Mouse (Mus musculus): ENCODE data around the gene Eif4a2. TPM values are rescaled to one million over a fixed set of nuclear protein-coding genes. Genes with fewer than 3 reads are reported as not detected.
"Not testable (repeated sequence)": the region's sequence is repeated elsewhere in the genome, so short reads cannot be mapped to it uniquely, and the experiment has no call there.

The Eif4a2 gene
- 315 and 322 TPM in 2 replicates for polyA plus RNA-seq (2015; fragmentation: Nextera tagmentation; extraction: Ambion mirVana)

- peak within 1 kb of the TSS; percentile 97 for H3K4me2 ChIP-seq
- peak within 1 kb of the TSS; percentile 99 for H3K27ac ChIP-seq
- peak within 1 kb of the TSS; percentile 99 for H3K4me3 ChIP-seq
- peak within 1 kb of the TSS; percentile 100 for H3K9ac ChIP-seq
- peaks cover 13% of the 10 kb centered on the region; the same call in 1 of the 2 replicates for H3K27me3 ChIP-seq
- peaks cover 36% of the 10 kb centered on the region for H3K36me3 ChIP-seq
- under 1% methylated on average over 71 of the region's 71 CpGs for whole genome bisulfite sequencing
- peaks cover 36% of the 10 kb centered on the region for H3K4me1 ChIP-seq (replicated peaks)
- H3K9me3 ChIP-seq, result no peaks in the 10 kb centered on the region
- peak; percentile 93 for ATAC-seq (ENCODE audit: low FRiP score)
Measured at GRCm38 (mm10) chr16:23107231-23107942, at the start of gene Eif4a2. Eif4a2 (plus strand) TSS chr16:23107444.

GRCm38 (mm10) chr16:23057668-23058447, 49.4 kb upstream of the Eif4a2 start, which contains the start of gene Kng1:
Kng1 (plus strand) TSS chr16:23057865.
- not testable (repeated sequence) for H3K27ac ChIP-seq; H3K9me3 ChIP-seq; H3K4me3 ChIP-seq; ATAC-seq (ENCODE audit: low FRiP score); H3K36me3 ChIP-seq; H3K4me1 ChIP-seq (replicated peaks); H3K9ac ChIP-seq; H3K27me3 ChIP-seq; H3K4me2 ChIP-seq
- WGBS, result 87% methylated on average over 1 of the region's 1 CpGs

- not testable (repeated sequence) for H3K36me3 ChIP-seq; H3K9ac ChIP-seq; H3K4me3 ChIP-seq; H3K4me2 ChIP-seq; H3K27me3 ChIP-seq; ATAC-seq (ENCODE audit: low FRiP score); H3K27ac ChIP-seq; H3K9me3 ChIP-seq; H3K4me1 ChIP-seq (replicated peaks)
- WGBS, result 74% methylated on average over 4 of the region's 4 CpGs
Measured at GRCm38 (mm10) chr16:23059630-23060029, 47.6 kb upstream of the Eif4a2 start.

GRCm38 (mm10) chr16:23060781-23061325, 46.4 kb upstream of the Eif4a2 start:
- not testable (repeated sequence) for H3K27me3 ChIP-seq; H3K4me2 ChIP-seq; ATAC-seq (ENCODE audit: low FRiP score); H3K9ac ChIP-seq; H3K36me3 ChIP-seq; H3K4me3 ChIP-seq; H3K4me1 ChIP-seq (replicated peaks); H3K9me3 ChIP-seq; H3K27ac ChIP-seq
- 71% methylated on average over 5 of the region's 5 CpGs for WGBS

- not testable (repeated sequence) for H3K36me3 ChIP-seq; H3K9me3 ChIP-seq; H3K27me3 ChIP-seq; H3K4me1 ChIP-seq (replicated peaks); H3K9ac ChIP-seq; H3K27ac ChIP-seq; ATAC-seq (ENCODE audit: low FRiP score); H3K4me2 ChIP-seq; H3K4me3 ChIP-seq
- 89% methylated on average over 6 of the region's 6 CpGs for WGBS
Measured at GRCm38 (mm10) chr16:23077516-23077915, 29.7 kb upstream of the Eif4a2 start.

GRCm38 (mm10) chr16:23087159-23087558, 20.1 kb upstream of the Eif4a2 start:
- not testable (repeated sequence) for H3K9me3 ChIP-seq; ATAC-seq (ENCODE audit: low FRiP score); H3K4me1 ChIP-seq (replicated peaks); H3K36me3 ChIP-seq; H3K4me3 ChIP-seq; H3K27ac ChIP-seq; H3K27me3 ChIP-seq; H3K4me2 ChIP-seq; H3K9ac ChIP-seq
- 72% methylated on average over 8 of the region's 8 CpGs for WGBS

- not testable (repeated sequence) for H3K9ac ChIP-seq
- WGBS, result 50% methylated on average over 4 of the region's 4 CpGs
Measured at GRCm38 (mm10) chr16:23087712-23088111, 19.5 kb upstream of the Eif4a2 start.

GRCm38 (mm10) chr16:23088491-23088890, 18.8 kb upstream of the Eif4a2 start:
- not testable (repeated sequence) for H3K4me3 ChIP-seq; H3K27me3 ChIP-seq; H3K9me3 ChIP-seq; H3K27ac ChIP-seq; H3K36me3 ChIP-seq; H3K9ac ChIP-seq; H3K4me1 ChIP-seq (replicated peaks); H3K4me2 ChIP-seq; ATAC-seq (ENCODE audit: low FRiP score)
- WGBS, result 94% methylated on average over 1 of the region's 1 CpGs

More at GRCm38 (mm10) chr16:23087712-23088111, 19.5 kb upstream of the Eif4a2 start:
- H3K4me2 ChIP-seq; ATAC-seq (ENCODE audit: low FRiP score); H3K27ac ChIP-seq; H3K4me1 ChIP-seq (replicated peaks); H3K4me3 ChIP-seq; H3K27me3 ChIP-seq; H3K36me3 ChIP-seq; H3K9me3 ChIP-seq: not testable (repeated sequence)

- H3K9ac ChIP-seq; H3K27me3 ChIP-seq; H3K36me3 ChIP-seq; H3K9me3 ChIP-seq; H3K27ac ChIP-seq; H3K4me3 ChIP-seq; ATAC-seq (ENCODE audit: low FRiP score); H3K4me2 ChIP-seq; H3K4me1 ChIP-seq (replicated peaks): not testable (repeated sequence)
Measured at GRCm38 (mm10) chr16:23091345-23091744, 15.9 kb upstream of the Eif4a2 start.

- H3K36me3 ChIP-seq, result no peaks in the 10 kb centered on the region
- 82% methylated on average over 13 of the region's 13 CpGs for WGBS
- H3K9me3 ChIP-seq, result no peaks in the 10 kb centered on the region
- no peaks in the 10 kb centered on the region for H3K27me3 ChIP-seq
- H3K9ac ChIP-seq, result no peak overlapping the region
- no peak overlapping the region for H3K4me3 ChIP-seq
- H3K27ac ChIP-seq, result no peak overlapping the region
- ATAC-seq (ENCODE audit: low FRiP score), result no peak
- H3K4me2 ChIP-seq, result no peak overlapping the region
- H3K4me1 ChIP-seq (replicated peaks), result no peaks in the 10 kb centered on the region
Measured at GRCm38 (mm10) chr16:23093321-23093953, 13.8 kb upstream of the Eif4a2 start.

- no peak overlapping the region for H3K4me3 ChIP-seq
- no peaks in the 10 kb centered on the region for H3K27me3 ChIP-seq
- no peak overlapping the region for H3K4me2 ChIP-seq
- ATAC-seq (ENCODE audit: low FRiP score), result no peak
- 93% methylated on average over 6 of the region's 6 CpGs for WGBS
- H3K9ac ChIP-seq, result no peak overlapping the region
- no peaks in the 10 kb centered on the region for H3K9me3 ChIP-seq
- no peaks in the 10 kb centered on the region for H3K4me1 ChIP-seq (replicated peaks)
- no peak overlapping the region for H3K27ac ChIP-seq
- no peaks in the 10 kb centered on the region for H3K36me3 ChIP-seq
Measured at GRCm38 (mm10) chr16:23094136-23094535, 13.1 kb upstream of the Eif4a2 start.

GRCm38 (mm10) chr16:23095581-23095980, 11.7 kb upstream of the Eif4a2 start:
- not testable (repeated sequence) for H3K9me3 ChIP-seq; H3K9ac ChIP-seq; H3K27me3 ChIP-seq; H3K36me3 ChIP-seq; H3K4me3 ChIP-seq; ATAC-seq (ENCODE audit: low FRiP score); H3K27ac ChIP-seq; H3K4me2 ChIP-seq
- 96% methylated on average over 5 of the region's 5 CpGs for WGBS
- H3K4me1 ChIP-seq (replicated peaks), result peaks cover 12% of the 10 kb centered on the region
